Mouse (Mus musculus) olfactory bulb, adult 2 months (tissue): ENCODE results near the gene Capn10.

ENCODE experiments used
- CTCF ChIP-seq: fragments of 200-500 bp; IDR thresholded peaks from 2 replicates; pipeline ENCODE4 v1.5.1; 2012; ENCODE audit warnings: low read depth, mild to moderate bottlenecking, low read length, moderate library complexity; ENCODE audit not compliant: insufficient read depth
- POLR2A ChIP-seq: fragments of 200-500 bp; IDR thresholded peaks from 2 replicates; pipeline ENCODE4 v1.6.1; 2012; ENCODE audit warnings: mild to moderate bottlenecking, low read depth, low read length, moderate library complexity; ENCODE audit not compliant: insufficient read depth

DNA sequence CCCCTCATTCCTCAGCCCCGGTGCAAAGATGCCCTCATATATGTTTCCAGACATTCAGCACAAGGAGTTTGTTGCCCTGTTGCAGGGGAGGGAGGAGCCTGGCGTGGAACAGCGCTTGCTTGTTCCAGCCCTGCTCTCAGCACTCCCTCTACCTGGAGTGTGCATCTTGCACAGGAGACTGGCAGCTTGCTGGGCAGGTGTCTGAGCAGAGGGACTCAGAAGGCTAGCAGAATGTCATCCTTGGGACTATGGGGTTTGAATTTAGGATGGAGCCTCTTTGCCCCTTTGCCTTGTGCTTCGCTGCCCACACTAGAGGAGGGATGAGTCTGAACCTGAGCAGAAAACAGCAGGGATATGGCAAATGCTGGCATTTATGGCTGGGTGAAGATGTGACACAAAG is 5.6 kb downstream of the Capn10 start:
- TF ChIP-seq CTCF (no peak), POLR2A (no peak)
